Mouse (Mus musculus) gastrocnemius, adult 2 months (tissue): ENCODE measurements around the gene Rap1gap. TPM values are rescaled to one million over a fixed set of nuclear protein-coding genes. Genes with fewer than 3 reads are reported as not detected.

Experiments
- DNase-seq: peaks from one replicate; pipeline ENCODE4 v3.0.0; 2022
- H3K27ac ChIP-seq: fragments of 200-600 bp; 2 replicates; pipeline ENCODE4 v1.8.1; 2022; ENCODE audit warnings: mild to moderate bottlenecking
- H3K4me3 ChIP-seq: fragments of 200-600 bp; 2 replicates; pipeline ENCODE4 v1.8.1; 2022; ENCODE audit warnings: mild to moderate bottlenecking, moderate library complexity
- CTCF ChIP-seq: fragments of 200-600 bp; IDR thresholded peaks from 2 replicates; pipeline ENCODE4 v1.8.1; 2022; ENCODE audit warnings: antibody characterized with exemption, mild to moderate bottlenecking, moderate library complexity
- intact Hi-C: fragments of 180-260 bp; cut with DNase I; formaldehyde crosslinking; loops from one replicate; pipeline ENCODE4 v1.15.1; 2025
- total RNA-seq, 2 experiments: library from RNA; stranded (reverse); gene quantifications; 2 replicates each; pipeline ENCODE4 v1.2.3; 2021

The Rap1gap gene
- total RNA-seq, 2 experiments from 2014 or later, result 4.4 to 8.6 TPM

GRCm38 (mm10) chr4:137682961-137683453 lies 18.5 kb downstream of the Rap1gap start:
- peak; percentile 95 for TF ChIP-seq CTCF
- peak; percentile 48 for DNase-seq
- intact Hi-C loops, result loop anchor here (1.0 kb wide), 1 partner anchor 41 kb away; no protein-coding TSS in a partner anchor
- H3K4me3 ChIP-seq, result no peak overlapping the region
- H3K27ac ChIP-seq, result no peak overlapping the region

GRCm38 (mm10) chr4:137684830-137685343 lies 20.4 kb downstream of the Rap1gap start:
- H3K27ac ChIP-seq, result no peak overlapping the region
- intact Hi-C loops, result no loop called here
- no peak for DNase-seq
- no peak for TF ChIP-seq CTCF
- H3K4me3 ChIP-seq, result no peak overlapping the region

GRCm38 (mm10) chr4:137686303-137686702 lies 21.8 kb downstream of the Rap1gap start:
- Histone ChIP-seq H3K4me3 (no peak overlapping the region), H3K27ac (no peak overlapping the region)
- intact Hi-C loops, result no loop called here
- TF ChIP-seq CTCF, result no peak
- no peak for DNase-seq

- no peak for TF ChIP-seq CTCF
- DNase-seq, result no peak
- H3K4me3 ChIP-seq, result no peak overlapping the region
- intact Hi-C loops, result no loop called here
- no peak overlapping the region for H3K27ac ChIP-seq
These were observed 22.8 kb downstream of the Rap1gap start for GRCm38 (mm10) chr4:137687234-137687825.

GRCm38 (mm10) chr4:137692107-137692902 lies 27.8 kb downstream of the Rap1gap start:
- TF ChIP-seq CTCF, result no peak
- no peak for DNase-seq
- no peak overlapping the region for H3K27ac ChIP-seq
- intact Hi-C loops, result no loop called here
- no peak overlapping the region for H3K4me3 ChIP-seq

- Histone ChIP-seq H3K27ac (no peak overlapping the region), H3K4me3 (no peak overlapping the region)
- intact Hi-C loops, result no loop called here
- no peak for TF ChIP-seq CTCF
- no peak for DNase-seq
These were observed 30.8 kb downstream of the Rap1gap start for GRCm38 (mm10) chr4:137695300-137695699.

GRCm38 (mm10) chr4:137695900-137696299 lies 31.4 kb downstream of the Rap1gap start:
- DNase-seq, result no peak
- no peak for TF ChIP-seq CTCF
- intact Hi-C loops, result no loop called here
- Histone ChIP-seq H3K4me3 (no peak overlapping the region), H3K27ac (no peak overlapping the region)

- Histone ChIP-seq H3K27ac (no peak overlapping the region), H3K4me3 (no peak overlapping the region)
- DNase-seq, result no peak
- TF ChIP-seq CTCF, result no peak
- intact Hi-C loops, result no loop called here
These were observed 32.8 kb downstream of the Rap1gap start for GRCm38 (mm10) chr4:137697156-137697885.

GRCm38 (mm10) chr4:137698076-137698985 lies 33.8 kb downstream of the Rap1gap start:
- Histone ChIP-seq H3K27ac (no peak overlapping the region; the same call in 1 of the 2 replicates), H3K4me3 (no peak overlapping the region)
- no peak for TF ChIP-seq CTCF
- DNase-seq, result no peak
- intact Hi-C loops, result no loop called here

GRCm38 (mm10) chr4:137699264-137700211 lies 35.0 kb downstream of the Rap1gap start:
- no peak for TF ChIP-seq CTCF
- intact Hi-C loops, result no loop called here
- H3K4me3 ChIP-seq, result no peak overlapping the region
- DNase-seq, result no peak
- H3K27ac ChIP-seq, result no peak overlapping the region

GRCm38 (mm10) chr4:137700960-137701359 lies 36.4 kb downstream of the Rap1gap start:
- no peak for TF ChIP-seq CTCF

More at GRCm38 (mm10) chr4:137700960-137701359, 36.4 kb downstream of the Rap1gap start:
- H3K27ac ChIP-seq, result no peak overlapping the region
- intact Hi-C loops, result no loop called here
- no peak overlapping the region for H3K4me3 ChIP-seq
- DNase-seq, result no peak
